Mouse (Mus musculus): ENCODE measurements around the gene Gmfg. TPM values are rescaled to one million over a fixed set of nuclear protein-coding genes. Genes with fewer than 3 reads are reported as not detected.
A peak's percentile ranks its signal among the peaks of the same experiment; 100 is the strongest.

The Gmfg gene
- polyA plus RNA-seq, 1 experiment from 2014 or later: 6.3 TPM

DNA sequence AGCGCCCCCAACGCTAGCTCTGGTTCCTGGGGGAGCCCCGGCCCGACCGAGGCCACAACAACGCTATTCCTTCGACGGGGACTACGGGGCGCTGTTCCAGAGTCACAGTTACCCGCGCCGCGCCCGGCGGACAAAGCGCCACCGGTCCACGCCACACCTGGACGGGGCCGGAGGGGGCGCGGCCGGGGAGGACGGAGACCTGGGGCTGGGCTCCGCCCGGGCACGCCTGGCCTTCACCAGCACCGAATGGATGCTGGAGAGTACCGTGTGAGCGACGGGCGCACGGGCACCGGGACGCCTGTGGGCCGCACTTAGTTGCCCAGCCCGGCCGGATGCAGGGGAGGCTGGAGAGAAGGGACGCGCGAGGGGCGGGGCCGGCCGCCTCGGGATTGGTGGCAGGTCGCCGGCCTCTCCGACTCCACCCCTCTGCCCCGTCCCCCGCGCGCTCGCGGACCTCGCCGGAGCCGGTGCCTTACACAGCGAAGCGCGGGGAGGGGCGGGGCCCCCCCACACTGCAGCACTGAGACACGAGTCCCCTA is 30.0 kb downstream of the Gmfg start:
- Histone ChIP-seq H3K4me3 (peak overlapping the region; percentile 64), H3K9me3 (replicated peaks) (no peaks in the 10 kb centered on the region), H3K36me3 (peaks cover 30% of the 10 kb centered on the region), H3K27me3 (ENCODE audit: low read depth, poor library complexity, severe bottlenecking) (peaks cover 40% of the 10 kb centered on the region), H3K4me1 (peaks cover 28% of the 10 kb centered on the region), H3K27ac (replicated peaks) (peak overlapping the region; percentile 84)
- peak; percentile 76 for DNase-seq (ENCODE audit: low spot score)
- WGBS: under 1% methylated on average over 62 of the region's 63 CpGs

GRCm38 (mm10) chr7:28476191-28476590 is 38.9 kb downstream of the Gmfg start:
- Histone ChIP-seq H3K4me1 (no peaks in the 10 kb centered on the region), H3K9me3 (replicated peaks) (no peaks in the 10 kb centered on the region), H3K27me3 (ENCODE audit: low read depth, poor library complexity, severe bottlenecking) (no peaks in the 10 kb centered on the region), H3K4me3 (no peak overlapping the region), H3K36me3 (no peaks in the 10 kb centered on the region), H3K27ac (replicated peaks) (no peak overlapping the region)
- WGBS: 88% methylated on average over 6 of the region's 6 CpGs
- no peak for DNase-seq (ENCODE audit: low spot score)

GRCm38 (mm10) chr7:28477363-28477762 is 40.1 kb downstream of the Gmfg start:
- Histone ChIP-seq H3K36me3 (no peaks in the 10 kb centered on the region), H3K9me3 (replicated peaks) (no peaks in the 10 kb centered on the region), H3K4me1 (no peaks in the 10 kb centered on the region), H3K4me3 (no peak overlapping the region), H3K27ac (replicated peaks) (no peak overlapping the region; the same call in 1 of the 2 replicates), H3K27me3 (ENCODE audit: low read depth, poor library complexity, severe bottlenecking) (no peaks in the 10 kb centered on the region)
- 84% methylated on average over 5 of the region's 5 CpGs for WGBS
- no peak for DNase-seq (ENCODE audit: low spot score)

DNA sequence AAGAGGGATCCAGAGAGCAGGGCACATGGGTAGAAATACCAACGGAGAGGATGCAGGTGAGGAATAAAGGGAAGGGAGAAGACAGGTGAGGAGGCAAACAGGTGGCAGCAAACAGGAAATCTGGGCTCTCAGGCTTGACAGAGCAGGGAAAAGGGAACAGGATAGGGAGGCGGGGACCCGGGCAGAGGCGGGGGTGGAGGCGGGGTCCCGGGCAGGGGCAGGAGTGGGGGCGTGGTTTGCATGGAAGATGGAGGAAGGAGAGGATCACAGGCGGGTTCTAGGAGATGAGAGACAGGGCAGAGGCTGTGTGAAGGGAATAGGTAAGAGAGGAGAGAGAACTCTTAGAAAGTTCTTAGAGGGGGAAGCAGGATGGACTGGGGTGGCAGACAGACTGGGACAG is 41.6 kb downstream of the Gmfg start:
- Histone ChIP-seq H3K4me3 (no peak overlapping the region), H3K27ac (replicated peaks) (no peak overlapping the region), H3K27me3 (ENCODE audit: low read depth, poor library complexity, severe bottlenecking) (0 out of 2 replicates have a peak, but pooled peaks cover 3% of the 10 kb centered on the region), H3K36me3 (no peaks in the 10 kb centered on the region), H3K4me1 (no peaks in the 10 kb centered on the region), H3K9me3 (replicated peaks) (no peaks in the 10 kb centered on the region)
- no peak for DNase-seq (ENCODE audit: low spot score)
- 15% methylated on average over 8 of the region's 8 CpGs for WGBS

DNA sequence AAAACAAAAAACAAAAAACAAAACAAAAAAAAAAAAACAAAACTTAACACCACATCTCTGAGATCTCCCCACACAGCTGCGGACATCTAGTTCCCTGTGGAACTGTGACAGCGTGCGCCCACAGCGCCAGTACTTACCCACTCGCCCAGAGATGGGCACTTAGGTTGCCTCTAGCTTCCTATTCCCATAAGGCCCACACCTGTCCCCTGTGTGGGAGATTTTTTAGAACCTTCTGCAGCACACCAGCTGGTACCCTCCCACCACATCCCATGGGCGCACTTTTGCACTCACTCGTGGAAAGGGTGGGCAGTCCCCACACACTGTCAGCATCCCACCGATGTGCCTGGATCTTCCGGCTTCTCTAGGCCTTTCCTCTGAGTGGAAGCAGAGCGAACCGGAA is 45.6 kb downstream of the Gmfg start:
- WGBS: 87% methylated on average over 11 of the region's 11 CpGs
- no peaks in the 10 kb centered on the region for H3K36me3 ChIP-seq
- H3K4me1 ChIP-seq: peaks cover 6% of the 10 kb centered on the region
- DNase-seq (ENCODE audit: low spot score): no peak
- no peak overlapping the region for H3K27ac ChIP-seq (replicated peaks)
- H3K27me3 ChIP-seq (ENCODE audit: low read depth, poor library complexity, severe bottlenecking): peaks cover 26% of the 10 kb centered on the region
- no peak overlapping the region for H3K4me3 ChIP-seq
- H3K9me3 ChIP-seq (replicated peaks): no peaks in the 10 kb centered on the region

GRCm38 (mm10) chr7:28484192-28484591 is 46.9 kb downstream of the Gmfg start:
- 53% methylated on average over 4 of the region's 4 CpGs for whole genome bisulfite sequencing
- Histone ChIP-seq H3K27ac (replicated peaks) (no peak overlapping the region), H3K4me1 (peaks cover 13% of the 10 kb centered on the region), H3K36me3 (no peaks in the 10 kb centered on the region), H3K4me3 (no peak overlapping the region), H3K9me3 (replicated peaks) (no peaks in the 10 kb centered on the region), H3K27me3 (ENCODE audit: low read depth, poor library complexity, severe bottlenecking) (peaks cover 39% of the 10 kb centered on the region)
- DNase-seq (ENCODE audit: low spot score): no peak

GRCm38 (mm10) chr7:28488030-28488491 is 50.8 kb downstream of the Gmfg start:
- H3K9me3 ChIP-seq (replicated peaks): no peaks in the 10 kb centered on the region
- H3K27ac ChIP-seq (replicated peaks): no peak overlapping the region
- peaks cover 44% of the 10 kb centered on the region for H3K27me3 ChIP-seq (ENCODE audit: low read depth, poor library complexity, severe bottlenecking)
- peak overlapping the region; percentile 31 for H3K4me3 ChIP-seq
- WGBS: 3% methylated on average over 16 of the region's 16 CpGs
- H3K36me3 ChIP-seq: no peaks in the 10 kb centered on the region
- peaks cover 23% of the 10 kb centered on the region for H3K4me1 ChIP-seq
- no peak for DNase-seq (ENCODE audit: low spot score)

DNA sequence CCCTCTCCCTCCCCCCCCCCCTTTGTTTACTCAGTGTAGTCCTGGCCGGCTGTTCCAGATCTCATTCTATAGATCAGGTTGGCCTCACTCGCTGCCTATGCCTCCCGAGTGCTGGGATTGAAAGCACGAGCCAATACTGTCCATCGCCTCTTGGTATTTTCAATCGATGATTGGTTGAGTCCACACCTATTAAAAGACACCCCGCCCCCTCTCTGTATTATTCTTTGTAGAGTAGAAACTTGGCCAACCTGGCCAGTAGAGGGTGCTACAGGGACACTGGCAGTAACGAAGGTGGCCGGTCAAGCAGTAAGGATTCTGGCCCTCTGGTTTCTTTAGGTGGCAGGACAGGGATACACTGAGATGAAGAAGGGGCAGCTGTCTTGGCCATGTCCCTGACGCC is 53.2 kb downstream of the Gmfg start:
- H3K27me3 ChIP-seq (ENCODE audit: low read depth, poor library complexity, severe bottlenecking): peaks cover 41% of the 10 kb centered on the region
- 3% methylated on average over 10 of the region's 10 CpGs for WGBS
- H3K4me1 ChIP-seq: peaks cover 28% of the 10 kb centered on the region
- DNase-seq (ENCODE audit: low spot score): peak; percentile 47
- no peak overlapping the region for H3K27ac ChIP-seq (replicated peaks)
- H3K36me3 ChIP-seq: no peaks in the 10 kb centered on the region
- no peaks in the 10 kb centered on the region for H3K9me3 ChIP-seq (replicated peaks)
- no peak overlapping the region for H3K4me3 ChIP-seq

- Histone ChIP-seq H3K9me3 (replicated peaks) (no peaks in the 10 kb centered on the region), H3K4me1 (peaks cover 32% of the 10 kb centered on the region), H3K36me3 (no peaks in the 10 kb centered on the region), H3K4me3 (no peak overlapping the region), H3K27ac (replicated peaks) (no peak overlapping the region), H3K27me3 (ENCODE audit: low read depth, poor library complexity, severe bottlenecking) (peaks cover 39% of the 10 kb centered on the region)
- 29% methylated on average over 14 of the region's 14 CpGs for WGBS
- no peak for DNase-seq (ENCODE audit: low spot score)
These were observed 53.7 kb downstream of the Gmfg start for GRCm38 (mm10) chr7:28490903-28491302.

- H3K4me1 ChIP-seq: peaks cover 33% of the 10 kb centered on the region
- DNase-seq (ENCODE audit: low spot score): no peak
- WGBS: 88% methylated on average over 8 of the region's 8 CpGs
- no peak overlapping the region for H3K27ac ChIP-seq (replicated peaks)
- no peaks in the 10 kb centered on the region for H3K9me3 ChIP-seq (replicated peaks)
- H3K4me3 ChIP-seq: no peak overlapping the region
- peaks cover 26% of the 10 kb centered on the region for H3K27me3 ChIP-seq (ENCODE audit: low read depth, poor library complexity, severe bottlenecking)
- no peaks in the 10 kb centered on the region for H3K36me3 ChIP-seq
These were observed 55.1 kb downstream of the Gmfg start for GRCm38 (mm10) chr7:28492310-28492709.

- Histone ChIP-seq H3K36me3 (no peaks in the 10 kb centered on the region), H3K9me3 (replicated peaks) (peaks cover 2% of the 10 kb centered on the region; the same call in 1 of the 2 replicates), H3K4me1 (peaks cover 20% of the 10 kb centered on the region), H3K4me3 (no peak overlapping the region), H3K27me3 (ENCODE audit: low read depth, poor library complexity, severe bottlenecking) (0 out of 2 replicates have a peak, but pooled peaks cover 5% of the 10 kb centered on the region), H3K27ac (replicated peaks) (no peak overlapping the region)
- 67% methylated on average over 11 of the region's 11 CpGs for WGBS
- DNase-seq (ENCODE audit: low spot score): peak; percentile 31
These were observed 58.2 kb downstream of the Gmfg start for GRCm38 (mm10) chr7:28495426-28495825.

Measured in midbrain, embryonic 10.5 days (tissue).